Mouse (Mus musculus): ENCODE results near the gene Fyb.
A peak's percentile ranks its signal among the peaks of the same experiment; 100 is the strongest.

The Fyb gene

GRCm38 (mm10) chr15:6598626-6599025, 76.0 kb downstream of the Fyb start:
- no peak for DNase-seq (ENCODE audit: low spot score)

GRCm38 (mm10) chr15:6600314-6600713, 77.7 kb downstream of the Fyb start:
- DNase-seq (ENCODE audit: low spot score): no peak

GRCm38 (mm10) chr15:6601330-6601729, 78.7 kb downstream of the Fyb start:
- no peak for DNase-seq (ENCODE audit: low spot score)

- no peak for DNase-seq (ENCODE audit: low spot score)
Measured at GRCm38 (mm10) chr15:6602003-6602402, 79.3 kb downstream of the Fyb start.

GRCm38 (mm10) chr15:6610703-6611102, 88.0 kb downstream of the Fyb start:
- DNase-seq (ENCODE audit: low spot score): no peak

- no peak for DNase-seq (ENCODE audit: low spot score)
Measured at GRCm38 (mm10) chr15:6612835-6613234, 90.2 kb downstream of the Fyb start.

GRCm38 (mm10) chr15:6616382-6617149, 93.9 kb downstream of the Fyb start:
- no peak for DNase-seq (ENCODE audit: low spot score)

GRCm38 (mm10) chr15:6619558-6620316, 97.1 kb downstream of the Fyb start:
- no peak for DNase-seq (ENCODE audit: low spot score)

- peak; percentile 87 for DNase-seq (ENCODE audit: low spot score)
Measured at GRCm38 (mm10) chr15:6622512-6622911, 99.9 kb downstream of the Fyb start.

GRCm38 (mm10) chr15:6623529-6624228, 101.0 kb downstream of the Fyb start:
- DNase-seq (ENCODE audit: low spot score): no peak

- DNase-seq (ENCODE audit: low spot score): peak; percentile 18
Measured at GRCm38 (mm10) chr15:6624365-6625182, 101.9 kb downstream of the Fyb start.

GRCm38 (mm10) chr15:6625607-6626033, 103.0 kb downstream of the Fyb start:
- DNase-seq (ENCODE audit: low spot score): peak; percentile 71

GRCm38 (mm10) chr15:6626123-6626522, 103.5 kb downstream of the Fyb start:
- DNase-seq (ENCODE audit: low spot score): no peak

- no peak for DNase-seq (ENCODE audit: low spot score)
Measured at GRCm38 (mm10) chr15:6628431-6629077, 105.9 kb downstream of the Fyb start.

GRCm38 (mm10) chr15:6629174-6629573, 106.5 kb downstream of the Fyb start:
- DNase-seq (ENCODE audit: low spot score): no peak

- DNase-seq (ENCODE audit: low spot score): no peak
Measured at GRCm38 (mm10) chr15:6635405-6635804, 112.8 kb downstream of the Fyb start.

GRCm38 (mm10) chr15:6642223-6642622, 119.6 kb downstream of the Fyb start:
- no peak for DNase-seq (ENCODE audit: low spot score)

- DNase-seq (ENCODE audit: low spot score): no peak
Measured at GRCm38 (mm10) chr15:6645498-6645897, 122.8 kb downstream of the Fyb start.

GRCm38 (mm10) chr15:6647066-6647465, 124.4 kb downstream of the Fyb start:
- DNase-seq (ENCODE audit: low spot score): no peak

GRCm38 (mm10) chr15:6648757-6649403, 126.2 kb downstream of the Fyb start:
- DNase-seq (ENCODE audit: low spot score): no peak

- DNase-seq (ENCODE audit: low spot score): no peak
Measured at GRCm38 (mm10) chr15:6653046-6653445, 130.4 kb downstream of the Fyb start.
